Mouse (Mus musculus) stomach, embryonic 16.5 days (tissue): ENCODE results near the gene Lars2. TPM values are rescaled to one million over a fixed set of nuclear protein-coding genes. Genes with fewer than 3 reads are reported as not detected.
"Not testable (repeated sequence)": the region's sequence is repeated elsewhere in the genome, so short reads cannot be mapped to it uniquely, and the experiment has no call there.

Experiments used
- ATAC-seq: fragments of 200-750 bp; cut with Nextera tagmentation; 2 replicates; pipeline ENCODE4 v1.8.0; 2017; ENCODE audit warnings: moderate number of reproducible peaks, moderate TSS enrichment; ENCODE audit not compliant: insufficient read depth, low FRiP score
- H3K27ac ChIP-seq: fragments of 300-500 bp; sonication (generic); 2 replicates; pipeline ENCODE4 v1.5.1; 2014; ENCODE audit warnings: low read length
- H3K27me3 ChIP-seq: fragments of 300-500 bp; sonication (generic); 2 replicates; pipeline ENCODE4 v1.6.1; 2014; ENCODE audit warnings: low read length, control low read depth, mixed read lengths; ENCODE audit not compliant: control insufficient read depth, insufficient read depth
- H3K36me3 ChIP-seq: fragments of 300-500 bp; sonication (generic); 2 replicates; pipeline ENCODE4 v1.6.1; 2014; ENCODE audit warnings: low read length; ENCODE audit not compliant: control insufficient read depth, insufficient read depth
- H3K4me1 ChIP-seq: fragments of 300-500 bp; sonication (generic); 2 replicates; pipeline ENCODE4 v1.6.1; 2014; ENCODE audit warnings: low read length, control low read depth, mixed read lengths; ENCODE audit not compliant: control insufficient read depth, insufficient read depth
- H3K4me2 ChIP-seq: fragments of 300-500 bp; sonication (generic); 2 replicates; pipeline ENCODE4 v1.6.1; 2014; ENCODE audit warnings: low read depth, low read length, mixed read lengths
- H3K4me3 ChIP-seq: fragments of 300-500 bp; sonication (generic); replicated peaks from 2 replicates; pipeline ENCODE4 v1.5.1; 2014; ENCODE audit warnings: mild to moderate bottlenecking, low read length
- H3K9ac ChIP-seq: fragments of 300-500 bp; sonication (generic); 2 replicates; pipeline ENCODE4 v1.6.1; 2014; ENCODE audit warnings: low read length
- H3K9me3 ChIP-seq: fragments of 300-500 bp; sonication (generic); replicated peaks from 2 replicates; pipeline ENCODE4 v1.6.1; 2016; ENCODE audit warnings: low read length, control low read depth; ENCODE audit not compliant: control insufficient read depth
- whole genome bisulfite sequencing: fragments of 180-500 bp; shearing (Covaris S2); extraction: QIAGEN DNeasy Blood & Tissue Kit; methylation state at CpG from one replicate; pipeline ENCODE4 v1.1.7; 2014; 5-methylcytosine and 5-hydroxymethylcytosine counted together
- polyA plus RNA-seq: library from polyadenylated mRNA; unstranded; fragments of >200 nt; fragmentation: Nextera tagmentation; extraction: Ambion mirVana; gene quantifications from 2 replicates; pipeline ENCODE4 v1.2.1, GENCODE M21; 2015

Gene Lars2
- polyA plus RNA-seq, 1 experiment from 2014 or later: 882 TPM

DNA sequence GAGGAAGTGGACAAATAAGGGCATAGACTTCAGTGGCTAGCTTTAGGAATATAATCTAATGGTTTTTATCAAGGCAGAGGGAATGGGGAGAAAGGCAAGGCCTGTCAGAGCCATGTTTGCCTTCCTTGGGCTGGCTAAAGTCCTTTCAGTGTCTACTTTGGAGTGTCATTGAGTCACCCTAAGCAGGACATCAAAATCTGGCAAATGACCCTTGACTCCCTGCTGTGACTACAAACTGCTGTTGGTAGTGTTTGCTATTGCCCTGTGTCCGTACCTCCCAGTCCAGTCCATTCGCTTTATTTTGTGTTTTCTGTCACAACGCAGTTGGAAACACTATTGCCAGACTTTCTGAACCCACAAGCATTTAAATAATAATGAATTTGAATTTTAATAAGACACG is 63.1 kb downstream of the Lars2 start:
- Histone ChIP-seq H3K4me2 (no peak overlapping the region), H3K9me3 (no peaks in the 10 kb centered on the region), H3K9ac (no peak overlapping the region), H3K4me3 (no peak overlapping the region), H3K36me3 (no peaks in the 10 kb centered on the region), H3K27me3 (no peaks in the 10 kb centered on the region), H3K27ac (no peak overlapping the region), H3K4me1 (peaks cover 14% of the 10 kb centered on the region; the same call in 1 of the 2 replicates)
- 90% methylated on average over 4 of the region's 4 CpGs for WGBS
- no peak for ATAC-seq

- H3K9me3 ChIP-seq: no peaks in the 10 kb centered on the region
- no peaks in the 10 kb centered on the region for H3K36me3 ChIP-seq
- no peak overlapping the region for H3K4me3 ChIP-seq
- no peak overlapping the region for H3K4me2 ChIP-seq
- no peak overlapping the region for H3K9ac ChIP-seq
- ATAC-seq: no peak
- peaks cover 14% of the 10 kb centered on the region; the same call in 1 of the 2 replicates for H3K4me1 ChIP-seq
- H3K27me3 ChIP-seq: no peaks in the 10 kb centered on the region
- no peak overlapping the region for H3K27ac ChIP-seq
Observed at GRCm38 (mm10) chr9:123430973-123431372, 64.2 kb downstream of the Lars2 start.

DNA sequence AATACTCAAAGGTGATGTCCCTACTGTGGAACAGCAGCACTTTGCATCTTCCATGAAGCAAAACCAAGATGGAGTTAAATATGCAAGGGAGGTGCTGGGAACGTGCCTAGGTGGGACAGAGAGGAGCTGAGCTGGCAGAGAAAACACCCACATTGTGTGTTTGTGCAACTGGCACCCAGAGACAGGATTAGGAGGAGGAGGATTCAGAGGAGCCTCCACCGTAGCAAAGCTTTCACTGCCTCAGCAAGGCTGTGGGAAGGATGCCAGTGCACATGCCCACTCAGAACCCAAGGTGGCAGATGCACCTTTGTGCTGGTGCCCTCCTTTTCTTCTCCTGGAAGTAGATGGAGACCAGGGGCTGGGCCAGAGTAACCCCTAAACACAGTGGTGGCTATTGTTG is 71.5 kb downstream of the Lars2 start:
- Histone ChIP-seq H3K27ac (no peak overlapping the region), H3K4me2 (no peak overlapping the region), H3K4me1 (peaks cover 4% of the 10 kb centered on the region; the same call in 1 of the 2 replicates), H3K36me3 (0 out of 2 replicates have a peak, but pooled peaks cover 6% of the 10 kb centered on the region), H3K27me3 (no peaks in the 10 kb centered on the region), H3K4me3 (no peak overlapping the region), H3K9me3 (no peaks in the 10 kb centered on the region), H3K9ac (no peak overlapping the region)
- ATAC-seq: no peak
- WGBS: 72% methylated on average over 2 of the region's 2 CpGs

- no peak for ATAC-seq
- H3K9me3 ChIP-seq: no peaks in the 10 kb centered on the region
- no peak overlapping the region for H3K4me2 ChIP-seq
- no peak overlapping the region for H3K9ac ChIP-seq
- H3K27ac ChIP-seq: peak overlapping the region; percentile 29; the same call in 1 of the 2 replicates
- H3K4me1 ChIP-seq: peaks cover 4% of the 10 kb centered on the region; the same call in 1 of the 2 replicates
- 43% methylated on average over 5 of the region's 5 CpGs for whole genome bisulfite sequencing
- H3K4me3 ChIP-seq: no peak overlapping the region
- 0 out of 2 replicates have a peak, but pooled peaks cover 6% of the 10 kb centered on the region for H3K36me3 ChIP-seq
- H3K27me3 ChIP-seq: no peaks in the 10 kb centered on the region
Observed at GRCm38 (mm10) chr9:123440230-123441058, 73.7 kb downstream of the Lars2 start.

DNA sequence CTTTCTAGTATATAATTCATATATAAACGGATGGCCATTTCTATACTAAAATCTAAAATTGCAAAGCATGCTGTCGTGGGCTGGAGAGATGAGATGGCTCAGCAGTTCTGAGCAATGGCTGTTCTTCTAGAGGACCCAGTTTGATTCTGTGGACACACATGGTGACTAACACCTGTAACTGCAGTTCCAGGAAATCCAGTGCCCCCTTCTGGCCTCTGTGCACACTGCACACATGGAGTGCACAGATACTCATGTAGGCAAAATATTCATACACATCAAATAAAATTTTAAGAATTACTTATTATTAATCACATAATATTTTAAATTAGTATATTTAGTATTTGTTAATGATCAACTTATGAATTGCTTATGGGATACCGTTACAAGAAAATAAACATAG is 80.4 kb downstream of the Lars2 start:
- not testable (repeated sequence) for H3K4me3 ChIP-seq, H3K9me3 ChIP-seq, H3K9ac ChIP-seq, H3K4me1 ChIP-seq, H3K27ac ChIP-seq, ATAC-seq, H3K27me3 ChIP-seq, H3K4me2 ChIP-seq, H3K36me3 ChIP-seq
- WGBS: 96% methylated on average over 2 of the region's 3 CpGs

GRCm38 (mm10) chr9:123448594-123448993 is 81.9 kb downstream of the Lars2 start:
- no peak overlapping the region for H3K9ac ChIP-seq
- H3K4me3 ChIP-seq: no peak overlapping the region
- H3K36me3 ChIP-seq: no peaks in the 10 kb centered on the region
- no peak overlapping the region for H3K27ac ChIP-seq
- no peak overlapping the region for H3K4me2 ChIP-seq
- no peaks in the 10 kb centered on the region for H3K9me3 ChIP-seq
- H3K27me3 ChIP-seq: no peaks in the 10 kb centered on the region
- H3K4me1 ChIP-seq: no peaks in the 10 kb centered on the region
- no peak for ATAC-seq

DNA sequence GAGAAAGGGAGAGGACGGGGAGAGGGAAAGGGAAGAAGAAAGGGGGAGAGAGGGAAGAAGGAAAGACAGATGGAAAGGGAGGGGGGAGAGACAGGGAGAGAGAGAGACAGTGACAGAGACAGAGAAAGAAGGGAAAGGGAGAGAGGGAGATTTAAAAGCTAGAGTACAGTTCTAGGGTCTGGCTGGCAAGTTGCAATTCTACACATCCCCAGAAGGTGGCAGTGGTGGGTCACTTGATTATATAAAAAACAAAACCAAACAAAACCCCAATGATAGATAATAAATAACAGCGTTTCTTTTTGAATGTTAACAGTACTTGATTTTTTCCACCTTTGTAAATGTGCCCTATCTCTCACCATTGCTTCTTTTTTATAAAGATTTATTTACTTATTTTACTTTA is 83.4 kb downstream of the Lars2 start:
- no peak overlapping the region for H3K4me3 ChIP-seq
- no peaks in the 10 kb centered on the region for H3K36me3 ChIP-seq
- H3K9ac ChIP-seq: no peak overlapping the region
- 28% methylated on average over 2 of the region's 2 CpGs for WGBS
- H3K4me1 ChIP-seq: no peaks in the 10 kb centered on the region
- no peaks in the 10 kb centered on the region for H3K9me3 ChIP-seq
- no peak overlapping the region for H3K27ac ChIP-seq
- peak; percentile 34; the same call in 1 of the 2 replicates for ATAC-seq
- H3K27me3 ChIP-seq: no peaks in the 10 kb centered on the region
- H3K4me2 ChIP-seq: no peak overlapping the region

DNA sequence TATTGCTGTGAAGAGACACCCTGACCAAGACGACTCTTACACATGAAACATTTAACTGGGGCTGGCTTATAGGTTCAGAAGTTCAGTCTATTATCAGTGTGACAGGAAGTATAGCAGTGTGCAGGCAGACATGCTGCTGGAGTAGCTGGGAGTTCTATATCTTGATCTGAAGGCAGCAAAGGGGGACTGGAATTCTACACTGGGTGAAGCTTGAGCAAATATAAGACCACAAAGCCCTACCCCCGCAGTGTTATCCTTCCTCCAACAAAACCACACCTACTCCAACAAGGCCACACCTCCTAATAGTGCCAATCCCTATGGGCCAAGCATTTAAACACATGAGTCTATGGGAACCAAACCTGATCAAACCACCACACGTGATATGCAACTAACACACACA is 85.0 kb downstream of the Lars2 start:
- no peaks in the 10 kb centered on the region for H3K9me3 ChIP-seq
- no peak overlapping the region for H3K4me2 ChIP-seq
- H3K36me3 ChIP-seq: no peaks in the 10 kb centered on the region
- 0 out of 2 replicates have a peak, but pooled peaks have one; percentile 52 for ATAC-seq
- no peak overlapping the region for H3K27ac ChIP-seq
- 48% methylated on average over 3 of the region's 3 CpGs for WGBS
- no peaks in the 10 kb centered on the region for H3K27me3 ChIP-seq
- H3K4me3 ChIP-seq: no peak overlapping the region
- no peak overlapping the region for H3K9ac ChIP-seq
- H3K4me1 ChIP-seq: 0 out of 2 replicates have a peak, but pooled peaks cover 4% of the 10 kb centered on the region

- H3K4me1 ChIP-seq: peaks cover 10% of the 10 kb centered on the region; the same call in 1 of the 2 replicates
- no peaks in the 10 kb centered on the region for H3K27me3 ChIP-seq
- 52% methylated on average over 9 of the region's 9 CpGs for WGBS
- no peak overlapping the region for H3K9ac ChIP-seq
- no peak for ATAC-seq
- no peaks in the 10 kb centered on the region for H3K36me3 ChIP-seq
- H3K4me3 ChIP-seq: no peak overlapping the region
- no peak overlapping the region for H3K4me2 ChIP-seq
- peak overlapping the region; percentile 46 for H3K27ac ChIP-seq
- no peaks in the 10 kb centered on the region for H3K9me3 ChIP-seq
Observed at GRCm38 (mm10) chr9:123456634-123457602, 90.2 kb downstream of the Lars2 start.
